Mouse (Mus musculus) CH12.LX (cell line): ENCODE results near the gene Styxl1. TPM values are rescaled to one million over a fixed set of nuclear protein-coding genes. Genes with fewer than 3 reads are reported as not detected.

ENCODE experiments used
- DNase-seq: peaks from one replicate; pipeline ENCODE4 v3.0.0-alpha.2; 2013; ENCODE audit errors: extremely low read depth
- H3K27ac ChIP-seq: 2 replicates; pipeline ENCODE4 v1.5.1; 2012; ENCODE audit warnings: low read depth, mild to moderate bottlenecking, control low read depth, moderate library complexity; ENCODE audit not compliant: insufficient read depth
- H3K27me3 ChIP-seq: replicated peaks from 2 replicates; pipeline ENCODE3; 2012; ENCODE audit warnings: inconsistent platforms
- H3K36me3 ChIP-seq, 2 experiments: replicated peaks in 1 of 2; 2 replicates each; pipeline versions ENCODE3 to v1.6.1; 2012; ENCODE audit warnings: inconsistent platforms in 1 of 2, low read length in 1 of 2, mild to moderate bottlenecking in 1 of 2, mixed read lengths in 1 of 2, moderate library complexity in 1 of 2; ENCODE audit not compliant: control insufficient read depth in 1 of 2, insufficient read depth in 1 of 2
- H3K4me1 ChIP-seq, 2 experiments: 2 replicates each; pipeline ENCODE4 v1.6.1; 2012; ENCODE audit warnings: inconsistent platforms in 1 of 2, moderate library complexity in 1 of 2; ENCODE audit not compliant: insufficient read depth in 2 of 2, control insufficient read depth in 1 of 2
- H3K4me2 ChIP-seq: 2 replicates; pipeline ENCODE4 v1.6.1; 2012; ENCODE audit warnings: low read depth, mild to moderate bottlenecking, control low read depth; ENCODE audit not compliant: poor library complexity, insufficient read depth, severe bottlenecking
- H3K4me3 ChIP-seq, 3 experiments: fragments of 150-350 bp in 1 of 3; sonication (generic) in 1 of 3; replicated peaks in 1 of 3; 2 replicates each; pipeline versions ENCODE3 to v1.5.1; 2011 to 2012; ENCODE audit warnings: low read depth in 2 of 3, low read length in 2 of 3, mild to moderate bottlenecking in 2 of 3, moderate library complexity in 2 of 3, control low read depth in 1 of 3, improper control_type of control experiment in 1 of 3, inconsistent platforms in 1 of 3, mixed read lengths in 1 of 3; ENCODE audit not compliant: poor library complexity in 1 of 3
- H3K79me2 ChIP-seq: replicated peaks from 2 replicates; pipeline ENCODE4 v1.6.1; 2012; ENCODE audit warnings: mild to moderate bottlenecking, moderate library complexity; ENCODE audit not compliant: control insufficient read depth, poor library complexity, insufficient read depth, severe bottlenecking; ENCODE audit errors: extremely low read depth
- H3K9ac ChIP-seq: 2 replicates; pipeline ENCODE4 v1.6.1; 2012; ENCODE audit warnings: low read depth, mild to moderate bottlenecking, control low read depth, moderate library complexity; ENCODE audit not compliant: insufficient read depth
- H3K9me3 ChIP-seq: replicated peaks from 2 replicates; pipeline ENCODE3; 2012; ENCODE audit warnings: low read length, inconsistent platforms, mixed read lengths
- BHLHE40 ChIP-seq: IDR thresholded peaks from 2 replicates; pipeline ENCODE4 v1.6.1; 2011; ENCODE audit warnings: mild to moderate bottlenecking, low read depth, low read length, improper control_type of control experiment
- CHD1 ChIP-seq: IDR thresholded peaks from 2 replicates; pipeline ENCODE4 v1.6.1; 2012; ENCODE audit warnings: low read depth, low read length, improper control_type of control experiment, inconsistent platforms
- CHD2 ChIP-seq: IDR thresholded peaks from 2 replicates; pipeline ENCODE4 v1.6.1; 2011; ENCODE audit warnings: low read length, improper control_type of control experiment
- CTCF ChIP-seq, 2 experiments: IDR thresholded peaks in 1 of 2; conservative IDR thresholded peaks in 1 of 2; 2 replicates each; pipeline ENCODE4 v1.5.1; 2011 to 2012; ENCODE audit warnings: low read depth in 2 of 2, low read length in 2 of 2, improper control_type of control experiment in 1 of 2, inconsistent platforms in 1 of 2, mild to moderate bottlenecking in 1 of 2, moderate library complexity in 1 of 2
- E2F4 ChIP-seq: IDR thresholded peaks from 2 replicates; pipeline ENCODE4 v1.6.1; 2011; ENCODE audit warnings: low read depth, low read length, improper control_type of control experiment; ENCODE audit not compliant: insufficient replicate concordance
- ELF1 ChIP-seq: IDR thresholded peaks from 2 replicates; pipeline ENCODE4 v1.6.1; 2014; ENCODE audit warnings: low read depth, mild to moderate bottlenecking, inconsistent platforms, low read length, improper control_type of control experiment
- EP300 ChIP-seq: IDR thresholded peaks from 2 replicates; pipeline ENCODE4 v1.6.1; 2011; ENCODE audit warnings: low read length, improper control_type of control experiment
- ETS1 ChIP-seq: conservative IDR thresholded peaks from 2 replicates; pipeline ENCODE4 v1.6.1; 2012; ENCODE audit warnings: low read depth, mild to moderate bottlenecking, inconsistent platforms, low read length, improper control_type of control experiment, moderate library complexity
- IRF4 ChIP-seq: IDR thresholded peaks from 2 replicates; pipeline ENCODE4 v1.6.1; 2014; ENCODE audit warnings: low read depth, mild to moderate bottlenecking, inconsistent platforms, low read length, improper control_type of control experiment
- JUN ChIP-seq: IDR thresholded peaks from 2 replicates; pipeline ENCODE4 v1.6.1; 2011; ENCODE audit warnings: low read depth, mild to moderate bottlenecking, low read length, improper control_type of control experiment, moderate library complexity; ENCODE audit not compliant: insufficient read depth
- JUND ChIP-seq: conservative IDR thresholded peaks from 2 replicates; pipeline ENCODE4 v1.6.1; 2011; ENCODE audit warnings: low read depth, low read length, improper control_type of control experiment
- KAT2A ChIP-seq: IDR thresholded peaks from 2 replicates; pipeline ENCODE4 v1.6.1; 2012; ENCODE audit warnings: low read length, improper control_type of control experiment, inconsistent platforms; ENCODE audit not compliant: insufficient replicate concordance
- MAFK ChIP-seq: IDR thresholded peaks from 2 replicates; pipeline ENCODE4 v1.6.1; 2011; ENCODE audit warnings: low read length, improper control_type of control experiment; ENCODE audit not compliant: insufficient replicate concordance
- MAX ChIP-seq: IDR thresholded peaks from 2 replicates; pipeline ENCODE4 v1.6.1; 2011; ENCODE audit warnings: low read length, improper control_type of control experiment
- MAZ ChIP-seq: IDR thresholded peaks from 2 replicates; pipeline ENCODE4 v1.6.1; 2012; ENCODE audit warnings: low read depth, mild to moderate bottlenecking, inconsistent platforms, low read length, improper control_type of control experiment, moderate library complexity
- MEF2A ChIP-seq: IDR thresholded peaks from 2 replicates; pipeline ENCODE4 v1.6.1; 2014; ENCODE audit warnings: low read depth, mild to moderate bottlenecking, inconsistent platforms, low read length, improper control_type of control experiment, borderline replicate concordance
- MYC ChIP-seq: IDR thresholded peaks from 2 replicates; pipeline ENCODE4 v1.6.1; 2011; ENCODE audit warnings: low read depth, mild to moderate bottlenecking, improper control_type of control experiment, low read length
- PAX5 ChIP-seq: IDR thresholded peaks from 2 replicates; pipeline ENCODE4 v1.6.1; 2012; ENCODE audit warnings: low read length, inconsistent platforms, mixed read lengths
- POLR2A ChIP-seq: IDR thresholded peaks from 2 replicates; pipeline ENCODE4 v1.6.1; 2011; ENCODE audit warnings: low read depth, mild to moderate bottlenecking, improper control_type of control experiment, low read length
- POLR2AphosphoS2 ChIP-seq: IDR thresholded peaks from 2 replicates; pipeline ENCODE4 v1.6.1; 2011; ENCODE audit warnings: low read depth, low read length, improper control_type of control experiment
- RAD21 ChIP-seq: IDR thresholded peaks from 2 replicates; pipeline ENCODE4 v1.6.1; 2011; ENCODE audit warnings: low read depth, mild to moderate bottlenecking, low read length, improper control_type of control experiment, moderate library complexity
- RCOR1 ChIP-seq: conservative IDR thresholded peaks from 2 replicates; pipeline ENCODE4 v1.6.1; 2012; ENCODE audit warnings: low read depth, mild to moderate bottlenecking, inconsistent platforms, low read length, improper control_type of control experiment
- SIN3A ChIP-seq: IDR thresholded peaks from 2 replicates; pipeline ENCODE4 v1.6.1; 2012; ENCODE audit warnings: low read length, improper control_type of control experiment, inconsistent platforms
- TBP ChIP-seq: conservative IDR thresholded peaks from 2 replicates; pipeline ENCODE4 v1.6.1; 2011; ENCODE audit warnings: low read depth, low read length, improper control_type of control experiment
- TCF12 ChIP-seq: IDR thresholded peaks from 2 replicates; pipeline ENCODE4 v1.6.1; 2014; ENCODE audit warnings: low read depth, mild to moderate bottlenecking, inconsistent platforms, low read length, improper control_type of control experiment
- USF1 ChIP-seq: IDR thresholded peaks from 2 replicates; pipeline ENCODE4 v1.6.1; 2014; ENCODE audit warnings: low read depth, mild to moderate bottlenecking, inconsistent platforms, low read length, improper control_type of control experiment
- ZC3H11A ChIP-seq: IDR thresholded peaks from 2 replicates; pipeline ENCODE4 v1.6.1; 2012; ENCODE audit warnings: low read depth, mild to moderate bottlenecking, inconsistent platforms, low read length, improper control_type of control experiment
- ZKSCAN1 ChIP-seq: IDR thresholded peaks from 2 replicates; pipeline ENCODE4 v1.6.1; 2012; ENCODE audit warnings: low read depth, inconsistent platforms, low read length, improper control_type of control experiment, borderline replicate concordance
- ZNF384 ChIP-seq: IDR thresholded peaks from 2 replicates; pipeline ENCODE4 v1.6.1; 2012; ENCODE audit warnings: low read depth, low read length, improper control_type of control experiment, inconsistent platforms
- dilution Hi-C: fragments of 300-500 bp; cut with MboI; formaldehyde crosslinking; loops from 2 replicates; pipeline ENCODE4 v1.14.3; 2020; ENCODE audit warnings: low sequenced_read_pairs; ENCODE audit not compliant: extremely low pct_unique_long_range_greater_than_20kb, extremely low pct_ligation_motif_present
- in situ Hi-C: fragments of 300-500 bp; cut with MboI; formaldehyde crosslinking; loops from 3 replicates; pipeline ENCODE4 v1.14.3; 2019; ENCODE audit warnings: low sequenced_read_pairs, low pct_ligation_motif_present, low pct_unique_long_range_greater_than_20kb, mixed read lengths
- polyA plus RNA-seq: library from polyadenylated mRNA; unstranded; fragments of >175 nt; gene quantifications from 2 replicates; pipeline ENCODE4 v1.2.1, GENCODE M21; 2012; ENCODE audit warnings: low read depth; ENCODE audit not compliant: insufficient read length
- total RNA-seq, 2 experiments: library from RNA; depleted of rRNA; stranded (reverse); fragments of 300-350 nt in 1 of 2; fragments of >200 nt in 1 of 2; gene quantifications; 2 replicates each; pipeline ENCODE4 v1.2.3; 2012 to 2014

Gene Styxl1
- total and polyA plus RNA-seq, 3 experiments, result not detected

DNA sequence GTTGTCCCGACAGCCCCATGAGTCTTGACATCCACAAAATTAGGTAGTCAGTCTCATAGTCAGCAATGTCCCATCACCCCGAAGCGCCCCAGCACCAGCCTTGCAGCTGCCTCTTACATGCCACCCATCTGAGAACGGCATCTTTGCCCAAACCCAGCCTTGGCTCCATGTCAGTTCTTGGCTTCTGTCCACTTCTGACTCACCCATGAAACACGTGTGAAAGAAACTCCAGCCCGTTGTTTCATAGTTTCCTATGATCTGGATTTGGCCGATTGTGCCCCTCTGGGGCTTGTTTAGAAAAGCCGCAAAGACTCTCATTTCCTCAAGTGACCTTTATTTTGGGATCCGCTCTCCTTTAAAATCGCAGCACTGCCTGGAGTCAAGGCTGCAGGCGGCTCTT is 56.1 kb downstream of the Styxl1 start:
- Histone ChIP-seq H3K9me3 (no peaks in the 10 kb centered on the region), H3K36me3 (peaks cover 10 to 67% of the 10 kb centered on the region in 2 experiments), H3K27me3 (no peaks in the 10 kb centered on the region), H3K4me1 (peaks cover 29 to 78% of the 10 kb centered on the region in 2 experiments), H3K4me2 (peak overlapping the region; percentile 58; the same call in 1 of the 2 replicates), H3K27ac (peak overlapping the region; percentile 4; the same call in 1 of the 2 replicates), H3K79me2 (no peaks in the 10 kb centered on the region), H3K9ac (no peak overlapping the region), H3K4me3 (no peak overlapping the region)
- in situ Hi-C loops, result no loop called here
- DNase-seq, result peak; percentile 74
- dilution Hi-C loops, result no loop called here
- peak; percentile 95 for TF ChIP-seq IRF4
- no peak for TF ChIP-seq USF1
- TF ChIP-seq CHD1, result no peak
- TF ChIP-seq POLR2A, result no peak
- TF ChIP-seq PAX5, result no peak
- no peak for TF ChIP-seq POLR2AphosphoS2
- TF ChIP-seq EP300, result peak; percentile 94
- TF ChIP-seq MAZ, result 0 out of 2 replicates have a peak, but pooled peaks have one; percentile 44
- peak; percentile 96 for TF ChIP-seq MEF2A
- TF ChIP-seq MAX, result peak; percentile 93
- TF ChIP-seq ETS1, result peak; percentile 95
- TF ChIP-seq MAFK, result peak; percentile 83
- no peak for TF ChIP-seq E2F4
- TF ChIP-seq MYC, result peak; percentile 94
- no peak for TF ChIP-seq RAD21
- 0 out of 2 replicates have a peak, but pooled peaks have one; percentile 17 for TF ChIP-seq KAT2A
- TF ChIP-seq RCOR1, result peak; percentile 87
- peak; percentile 86 for TF ChIP-seq SIN3A
- no peak for TF ChIP-seq CTCF (conservative IDR thresholded peaks at IDR 0.05 in 1 of 2, IDR thresholded peaks at IDR 0.05 in 1 of 2; ENCODE audit: low read depth in 2 of 2, low read length in 2 of 2)
- peak; percentile 98 for TF ChIP-seq BHLHE40
- TF ChIP-seq ZC3H11A, result no peak
- TF ChIP-seq TCF12, result peak; percentile 71; the same call in 1 of the 2 replicates
- TF ChIP-seq JUND, result peak; percentile 82
- no peak for TF ChIP-seq ZKSCAN1
- no peak for TF ChIP-seq ZNF384
- peak; percentile 87 for TF ChIP-seq JUN
- TF ChIP-seq CHD2, result peak; percentile 63
- TF ChIP-seq ELF1, result no peak
- no peak for TF ChIP-seq TBP
